Mouse (Mus musculus): ENCODE data around the gene Slc15a1.
"Not testable (repeated sequence)": the region's sequence is repeated elsewhere in the genome, so short reads cannot be mapped to it uniquely, and the experiment has no call there.

The Slc15a1 gene

DNA sequence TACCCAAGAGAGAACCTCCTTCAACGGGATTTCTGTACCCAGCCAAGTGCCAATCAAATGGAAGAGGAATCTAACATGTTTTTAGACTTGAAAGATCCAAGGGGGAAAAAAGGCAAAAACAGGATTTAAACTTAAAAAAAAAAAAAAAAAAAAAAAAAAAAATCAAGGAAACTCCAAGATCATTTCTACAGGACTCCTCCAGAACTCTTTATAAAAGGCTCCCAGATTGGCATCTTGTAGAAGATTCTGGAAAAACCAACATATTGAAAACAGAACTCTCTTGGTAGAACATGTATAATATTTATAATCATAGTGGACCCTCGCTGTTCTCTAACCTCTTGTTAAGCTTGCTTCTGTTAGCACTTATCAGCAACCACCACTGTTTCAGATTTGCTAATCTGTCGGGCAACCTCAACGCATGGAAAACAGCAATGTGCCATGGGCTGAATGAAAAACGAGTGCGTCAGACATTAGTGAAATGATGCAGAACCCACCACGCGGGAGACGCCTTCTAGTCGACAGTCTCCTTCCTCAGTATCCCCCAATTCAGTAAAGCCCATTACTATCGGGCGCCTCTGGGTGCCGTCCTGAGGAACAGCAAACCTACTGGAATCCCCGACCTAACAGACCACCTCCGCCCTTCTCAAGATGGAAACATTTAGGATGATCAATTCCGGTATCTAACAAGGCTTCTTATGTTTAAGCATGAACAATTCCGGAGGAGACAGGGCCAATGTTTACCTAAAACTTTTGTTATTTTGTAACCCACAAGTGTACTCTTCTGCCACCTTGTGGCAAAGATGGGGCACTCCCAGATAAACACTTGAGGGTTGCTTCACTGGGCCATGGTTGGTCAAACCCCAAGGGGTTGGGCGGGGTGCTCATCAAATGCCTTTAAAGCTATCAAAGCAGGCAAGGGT lies 54.3 kb downstream of the Slc15a1 start:
- DNase-seq: peak; percentile 50

DNA sequence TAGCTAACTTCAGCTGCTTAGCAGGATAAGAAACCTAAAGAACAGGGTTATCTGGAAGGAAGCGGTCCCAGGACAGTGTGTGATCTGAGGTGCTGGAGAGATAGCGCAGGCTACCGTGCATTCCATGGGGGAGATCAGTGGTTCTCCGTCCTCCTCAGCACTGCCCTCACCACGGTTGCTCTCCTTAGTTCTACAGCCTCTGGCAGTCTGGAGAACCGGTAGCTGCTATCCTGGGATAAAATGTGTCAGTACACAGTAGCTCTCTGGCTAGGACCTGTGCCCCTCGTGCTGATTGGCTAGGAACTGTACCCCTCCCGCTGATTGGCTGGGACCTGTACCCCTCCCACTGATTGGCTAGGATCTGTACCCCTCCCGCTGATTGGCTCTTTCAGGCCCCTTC lies 58.1 kb downstream of the Slc15a1 start:
- peak; percentile 21 for DNase-seq

DNA sequence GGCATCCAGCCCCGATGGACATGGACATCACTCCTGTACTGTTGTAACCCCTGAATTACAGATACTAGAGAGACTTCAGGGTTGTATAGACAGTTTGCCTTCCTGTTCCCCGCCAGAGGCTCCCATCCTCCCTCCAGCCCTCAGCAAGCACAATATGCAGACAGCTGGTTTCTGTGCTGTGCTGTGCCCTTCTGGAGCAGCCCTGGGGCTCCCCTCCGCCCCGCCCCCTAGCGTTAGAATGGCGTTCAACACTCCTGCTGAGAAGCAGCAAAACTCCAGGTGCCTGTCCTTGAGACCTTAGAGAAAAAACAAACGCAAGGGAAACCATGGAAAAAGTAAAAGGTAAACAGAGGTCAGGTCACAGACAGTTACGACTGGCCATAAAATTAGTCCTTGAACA lies 59.9 kb downstream of the Slc15a1 start:
- DNase-seq: no peak

DNA sequence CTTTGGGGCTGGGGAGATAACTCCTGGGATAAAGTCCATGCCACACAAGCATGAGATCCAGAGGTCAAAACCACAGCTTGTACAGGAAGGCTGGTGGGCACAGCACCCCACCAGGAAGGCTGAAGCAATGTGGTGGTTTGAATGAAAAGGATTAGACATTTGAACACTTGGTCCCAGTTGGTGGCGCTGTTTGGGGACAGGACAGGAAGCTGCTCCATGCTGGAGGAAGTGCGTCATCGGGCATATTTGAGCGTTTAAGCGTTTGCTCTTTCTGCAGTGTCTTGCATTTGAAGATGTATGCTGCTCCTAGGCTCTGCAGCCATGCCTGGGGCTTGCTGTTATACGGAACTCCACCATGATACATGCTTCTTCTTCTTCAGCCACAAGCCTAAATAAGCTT lies 64.2 kb downstream of the Slc15a1 start:
- DNase-seq: no peak

DNA sequence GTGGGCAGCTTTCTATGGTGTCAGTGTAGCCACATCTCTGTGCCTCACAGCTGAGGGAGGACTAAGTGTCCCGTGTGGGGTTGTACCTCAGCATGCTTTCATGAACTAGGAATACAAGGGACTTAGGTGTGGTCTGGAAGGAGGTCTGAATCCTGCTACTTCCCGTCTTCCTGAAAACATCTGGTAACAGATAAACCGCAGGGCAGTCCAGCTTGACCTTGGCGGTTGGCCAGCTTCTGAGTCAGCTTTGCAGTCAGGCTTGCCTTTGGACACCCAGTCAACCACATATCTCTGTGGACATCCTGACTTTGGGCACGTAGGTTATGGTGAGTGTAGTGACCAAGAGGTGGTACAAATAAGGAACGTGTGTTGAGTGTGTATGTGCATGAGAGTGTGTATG lies 68.0 kb downstream of the Slc15a1 start:
- DNase-seq: no peak

DNA sequence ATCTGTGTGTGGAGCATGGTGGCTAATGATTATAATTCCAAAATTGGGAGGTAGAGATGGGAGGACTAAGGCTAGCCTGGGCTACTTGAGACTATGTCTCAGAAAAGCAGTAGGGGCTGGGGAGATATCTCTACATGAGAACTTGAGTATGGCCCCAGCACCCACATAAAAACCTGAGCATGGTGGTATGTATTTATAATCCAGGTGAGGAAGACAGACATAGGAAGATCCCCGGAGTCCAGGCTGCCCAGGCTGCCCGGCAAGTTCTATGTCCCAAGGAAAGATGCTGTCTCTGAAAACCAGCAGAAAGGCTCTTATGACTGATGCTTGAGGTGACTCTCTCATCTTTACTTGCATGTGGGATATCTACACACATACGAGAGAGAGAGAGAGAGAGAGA lies 68.6 kb downstream of the Slc15a1 start:
- no peak for DNase-seq

DNA sequence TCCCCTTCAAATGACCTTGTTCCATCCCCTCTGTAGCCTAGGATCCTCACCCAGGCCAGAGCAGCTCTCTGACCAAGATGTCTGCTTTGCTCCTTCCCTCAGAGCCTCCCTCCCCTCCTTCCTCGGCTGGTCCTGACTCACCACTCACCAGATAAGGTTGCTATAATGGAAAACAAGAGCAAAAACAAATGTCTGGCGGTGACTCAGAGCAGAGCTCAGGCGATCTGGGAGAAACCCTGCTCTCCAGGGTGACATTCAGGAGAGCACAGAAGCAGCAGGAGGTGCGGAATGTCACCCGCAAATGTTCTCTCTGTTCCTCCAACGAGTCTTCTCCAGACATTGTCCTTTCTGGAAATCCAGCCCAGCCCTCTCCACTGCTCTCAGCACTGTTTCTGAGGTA lies 69.3 kb downstream of the Slc15a1 start:
- DNase-seq: no peak

DNA sequence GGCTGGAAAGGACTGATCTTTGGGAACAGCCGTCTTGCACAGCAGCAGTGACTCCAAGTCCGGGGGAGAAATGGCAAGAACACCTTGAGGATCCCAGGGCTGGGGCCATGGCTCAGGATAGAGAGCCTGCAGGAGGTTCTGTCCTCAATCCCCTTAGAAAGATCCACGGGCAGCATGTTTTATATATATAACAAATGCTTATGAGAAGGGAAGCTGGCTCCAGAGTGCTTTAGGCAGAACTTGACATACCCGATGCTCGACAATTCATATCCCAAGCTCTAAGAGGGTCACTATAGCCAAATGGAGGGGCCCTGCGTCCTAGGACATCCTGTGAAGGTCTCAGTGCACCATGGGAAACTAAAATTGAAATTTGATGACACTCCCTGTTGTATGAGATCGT lies 73.8 kb downstream of the Slc15a1 start:
- no peak for DNase-seq

DNA sequence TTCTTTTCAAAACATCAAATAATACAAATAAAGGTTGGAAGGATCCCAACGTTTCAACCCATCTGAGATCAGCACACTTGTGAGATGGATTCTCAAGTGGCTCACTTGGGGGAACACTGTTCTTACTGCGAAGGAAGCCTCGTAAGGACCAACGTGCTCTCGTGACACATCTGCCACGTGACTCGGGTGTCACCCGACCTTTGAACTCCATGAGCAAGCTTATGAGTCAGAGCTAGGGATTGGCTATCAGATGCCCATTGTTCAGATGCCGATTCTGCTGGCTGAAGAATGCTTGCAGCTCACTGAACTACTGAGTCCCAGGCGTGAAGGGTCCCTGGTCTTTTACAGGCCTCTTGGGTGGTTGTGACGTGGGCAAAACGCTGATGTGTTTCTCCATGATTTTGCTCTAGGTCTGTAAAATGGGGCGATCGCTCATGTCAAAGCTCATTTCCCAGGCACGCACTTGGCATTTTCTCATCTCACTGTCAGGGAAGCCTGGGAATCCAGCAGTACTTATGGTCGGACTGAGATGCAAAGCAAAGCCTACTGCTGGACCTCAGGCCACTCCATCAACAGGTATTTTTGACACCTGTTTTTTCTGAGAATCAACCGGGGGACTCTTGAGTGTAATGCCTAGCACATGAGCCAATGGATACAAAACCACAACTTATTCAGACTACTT lies 75.1 kb downstream of the Slc15a1 start:
- no peak for DNase-seq

DNA sequence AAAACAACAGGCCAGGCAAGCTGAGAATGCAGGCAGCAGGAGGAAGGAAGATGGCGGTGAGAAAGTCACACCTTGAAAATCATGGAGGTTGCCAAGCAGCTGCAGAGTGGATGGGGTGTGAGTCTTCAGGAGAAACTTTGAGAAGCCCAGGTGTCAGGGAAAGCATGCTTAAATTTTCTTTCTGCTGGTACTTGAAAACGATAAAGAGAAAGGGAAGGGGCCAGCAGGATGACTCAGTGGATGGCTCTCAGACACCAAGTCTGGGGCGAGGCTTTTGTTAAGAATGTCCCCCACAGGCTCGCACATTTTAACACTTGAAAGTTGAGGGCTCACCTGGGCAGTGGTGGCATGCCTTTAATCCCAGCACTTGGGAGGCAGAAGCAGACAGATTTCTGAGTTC lies 76.9 kb downstream of the Slc15a1 start:
- no peak for DNase-seq

DNA sequence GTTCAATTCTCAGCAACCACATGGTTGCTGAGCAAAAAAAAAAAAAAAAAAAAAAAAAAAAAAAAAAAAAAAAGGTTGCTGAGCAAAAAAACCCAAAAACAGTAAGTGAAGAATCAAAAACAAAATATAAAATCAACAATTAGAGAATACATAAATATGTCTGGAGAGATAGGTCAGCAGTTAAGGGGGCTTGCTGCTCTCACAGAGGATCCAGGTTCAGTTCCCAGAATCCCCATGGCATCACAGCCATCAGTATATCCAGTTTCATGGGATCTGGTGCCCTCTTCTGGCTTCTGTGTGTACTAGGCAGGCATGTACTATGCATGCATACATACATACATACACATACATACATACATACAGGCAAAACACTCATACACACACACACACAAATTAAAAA lies 78.3 kb downstream of the Slc15a1 start:
- no peak for DNase-seq

DNA sequence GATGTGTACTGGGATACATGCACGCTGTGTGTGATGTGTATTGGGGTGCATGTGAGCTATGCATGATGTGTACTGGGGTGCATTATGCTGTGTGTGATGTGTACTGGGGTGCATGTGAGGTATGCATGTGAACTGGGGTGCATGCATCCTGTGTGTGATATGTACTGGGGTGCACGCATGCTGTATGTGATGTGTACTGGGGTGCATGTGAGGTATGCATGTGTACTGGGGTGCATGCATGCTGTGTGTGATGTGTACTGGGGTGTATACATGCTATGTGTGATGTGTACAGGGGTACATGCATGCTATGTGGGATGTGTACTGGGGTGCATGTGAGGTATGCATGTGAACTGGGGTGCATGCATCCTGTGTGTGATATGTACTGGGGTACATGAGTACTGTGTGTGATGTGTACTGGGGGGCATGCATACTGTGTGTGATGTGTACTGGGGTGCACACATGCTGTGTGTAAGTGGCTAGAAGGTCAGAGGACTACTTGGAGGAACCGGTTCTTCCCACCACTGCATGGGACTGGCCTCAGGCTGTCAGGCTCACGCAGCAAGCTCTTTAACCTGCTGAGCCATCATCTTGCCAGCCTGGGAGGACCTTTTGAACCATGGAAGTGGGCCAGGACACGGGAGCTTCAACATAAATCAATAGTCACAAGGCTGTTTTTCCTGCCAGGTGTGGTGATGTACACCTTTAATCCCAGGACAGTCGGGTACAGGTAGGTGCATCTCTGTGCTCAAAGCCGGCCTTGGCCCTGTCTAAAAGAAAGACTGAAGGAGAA lies 79.9 kb downstream of the Slc15a1 start:
- DNase-seq: no peak

DNA sequence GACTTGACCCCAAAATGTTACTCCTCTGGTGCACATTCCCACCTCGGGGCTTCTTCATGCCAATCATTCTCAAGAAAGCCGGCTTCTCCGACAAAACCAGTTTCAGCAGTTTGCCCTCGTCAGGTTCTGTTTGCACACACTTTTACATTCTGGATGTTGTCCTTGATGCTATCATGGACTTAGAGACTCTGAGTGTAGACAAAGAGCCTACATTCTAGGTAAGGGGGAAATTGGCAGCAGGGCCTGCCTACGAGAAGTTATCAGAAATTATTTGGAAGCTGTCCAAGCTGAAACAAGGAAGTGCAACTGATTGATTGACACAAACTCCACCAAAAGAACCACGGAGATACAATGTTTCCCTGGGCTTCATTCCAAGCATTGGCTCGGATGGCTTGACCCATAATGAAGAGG lies 81.7 kb downstream of the Slc15a1 start:
- no peak for DNase-seq

DNA sequence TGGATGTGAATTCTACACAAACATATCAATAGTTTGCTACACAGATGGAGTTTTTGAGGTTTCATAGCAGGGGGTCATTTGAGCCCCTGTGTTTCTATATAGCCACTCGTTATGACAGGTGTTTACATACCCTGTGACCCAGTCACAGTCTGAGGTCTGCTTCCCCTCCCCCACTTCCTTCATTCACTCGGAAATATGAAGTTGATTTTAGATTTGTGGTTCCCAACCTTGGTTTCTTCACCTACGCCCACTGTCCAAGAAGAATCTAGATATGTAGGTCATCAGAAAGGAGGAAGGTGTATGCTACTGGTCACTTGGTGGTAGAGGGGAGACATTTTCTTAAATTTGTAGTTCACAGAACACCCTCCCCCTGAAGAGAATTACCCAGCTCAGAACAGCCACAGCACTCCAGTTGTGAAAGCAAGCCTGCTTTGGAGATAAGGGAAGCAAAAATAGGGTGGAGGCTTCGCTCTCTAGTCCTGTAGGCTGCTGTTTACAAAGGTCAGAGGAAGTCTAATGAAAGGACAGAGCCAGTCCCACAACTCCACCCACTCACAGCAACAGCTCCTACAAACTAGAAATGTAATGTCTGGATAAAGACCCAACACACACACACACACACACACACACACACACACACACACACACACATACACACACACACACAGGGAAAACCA lies 82.2 kb downstream of the Slc15a1 start:
- DNase-seq: no peak

DNA sequence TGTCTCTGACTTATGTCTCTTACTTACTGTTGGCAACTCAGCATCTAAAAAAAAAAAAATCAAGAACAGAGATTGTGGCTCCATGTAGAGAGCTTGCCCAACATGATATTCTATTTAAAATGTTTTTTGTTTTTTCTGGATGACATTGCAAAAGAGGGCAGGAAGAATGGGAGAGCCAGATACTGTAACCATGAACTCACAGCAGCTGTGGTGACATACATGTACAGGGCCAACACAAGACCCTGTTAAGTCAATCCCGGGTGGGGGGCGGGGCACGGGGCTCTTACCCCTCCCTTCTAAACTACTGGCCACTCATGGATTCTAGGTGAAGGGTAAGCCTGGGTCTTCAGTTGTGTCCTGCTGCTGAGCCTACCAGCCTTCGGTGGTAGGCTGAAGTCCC lies 83.1 kb downstream of the Slc15a1 start:
- DNase-seq: no peak

DNA sequence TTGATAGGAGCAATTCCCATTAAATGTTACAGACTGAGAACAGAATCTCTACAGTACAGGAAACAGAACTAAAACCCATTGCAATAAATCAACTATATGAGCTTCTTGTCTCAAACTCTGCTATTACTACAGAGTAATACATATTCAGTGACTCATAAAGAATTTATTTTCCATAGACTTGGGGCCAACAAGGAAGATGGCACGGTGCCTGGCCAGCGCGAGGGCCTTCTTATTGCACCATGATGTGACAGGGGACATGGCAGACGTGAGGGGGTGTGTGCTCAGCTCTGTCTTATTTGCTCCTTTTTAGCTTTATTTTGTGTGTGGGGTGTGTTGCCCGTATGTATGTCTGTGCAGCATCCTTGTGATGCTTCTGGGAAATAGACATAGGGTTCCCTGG lies 87.5 kb downstream of the Slc15a1 start:
- DNase-seq: no peak

DNA sequence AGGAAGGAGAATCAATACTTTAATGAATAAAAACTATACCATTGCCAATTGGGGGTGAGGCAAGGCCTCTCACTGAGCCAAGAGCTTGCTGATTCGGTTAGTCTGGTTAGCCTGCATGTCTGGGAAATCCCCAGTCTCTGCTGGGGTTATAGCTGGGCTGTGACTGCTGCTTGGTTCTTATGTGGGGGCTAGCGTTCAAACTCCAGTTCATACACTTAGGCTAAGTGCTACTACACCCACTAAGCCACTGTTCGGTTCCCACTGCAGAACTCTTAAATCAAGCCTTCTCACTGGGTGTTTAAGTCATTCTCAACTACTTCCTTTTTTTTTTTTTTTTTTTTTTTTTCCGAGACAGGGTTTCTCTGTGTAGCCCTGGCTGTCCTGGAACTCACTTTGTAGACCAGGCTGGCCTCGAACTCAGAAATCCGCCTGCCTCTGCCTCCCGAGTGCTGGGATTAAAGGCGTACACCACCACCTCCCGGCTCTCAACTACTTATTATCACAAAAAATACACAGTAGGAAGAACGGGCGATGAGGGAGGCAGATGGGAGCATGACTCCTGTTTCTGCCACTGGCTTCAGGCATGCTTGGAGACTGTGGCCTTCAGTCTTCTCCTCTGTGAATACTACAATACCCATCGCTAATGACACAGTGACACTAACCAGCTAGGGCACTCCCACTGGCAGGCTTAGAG lies 88.3 kb downstream of the Slc15a1 start:
- DNase-seq: no peak

DNA sequence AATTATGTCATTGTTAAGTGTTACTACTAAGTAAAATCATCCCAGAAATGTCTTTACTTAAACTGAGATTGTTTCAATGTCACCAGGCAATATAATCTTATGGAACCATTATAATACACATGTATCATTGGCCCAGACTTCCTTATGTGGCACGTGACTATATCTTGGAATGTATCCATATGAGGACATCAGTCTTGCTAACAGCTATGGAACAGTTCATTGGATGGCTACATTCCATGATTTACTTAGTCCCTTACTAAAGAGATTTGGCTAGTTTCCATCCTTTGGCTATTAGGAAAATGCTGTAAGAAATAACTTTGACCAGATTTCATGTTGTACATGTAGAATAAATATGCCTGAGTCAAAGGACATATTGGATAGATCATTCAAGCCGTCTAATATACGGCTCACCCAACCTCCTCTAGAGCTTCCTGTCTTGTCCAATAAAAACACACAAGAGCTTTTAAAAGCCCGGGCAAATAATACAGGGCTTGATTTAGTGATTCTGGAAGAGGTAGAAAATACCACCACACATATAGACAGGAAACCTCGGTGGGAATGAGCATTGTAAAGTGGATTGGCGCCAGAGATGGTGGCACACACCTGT lies 90.3 kb downstream of the Slc15a1 start:
- no peak for DNase-seq

DNA sequence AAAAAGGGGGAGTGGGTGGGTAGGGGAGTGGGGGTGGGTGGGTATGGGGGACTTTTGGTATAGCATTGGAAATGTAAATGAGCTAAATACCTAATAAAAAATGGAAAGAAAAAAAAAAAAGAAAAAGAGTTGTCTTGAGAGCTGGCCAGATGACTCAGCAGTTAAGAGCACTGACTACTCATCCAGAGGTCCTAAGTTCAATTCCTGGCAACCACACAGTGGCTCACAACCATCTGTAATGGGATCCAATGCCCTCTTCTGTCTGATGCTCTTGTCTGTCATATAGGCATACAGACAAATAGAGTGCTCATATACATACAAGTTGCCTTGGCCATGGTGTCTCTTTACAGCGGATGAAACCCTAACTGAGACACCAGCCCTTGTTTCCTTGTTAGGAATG lies 91.3 kb downstream of the Slc15a1 start:
- DNase-seq: not testable (repeated sequence)
